Mouse (Mus musculus) heart, embryonic 16.5 days (tissue): ENCODE measurements around the gene Mdk. TPM values are rescaled to one million over a fixed set of nuclear protein-coding genes. Genes with fewer than 3 reads are reported as not detected.

Source experiments
- ATAC-seq: fragments of 200-750 bp; cut with Nextera tagmentation; replicated peaks from 2 replicates; pipeline ENCODE4 v1.8.0; 2017; ENCODE audit warnings: moderate number of reproducible peaks; ENCODE audit not compliant: insufficient read depth, low FRiP score; ENCODE audit errors: extremely low read depth
- H3K27ac ChIP-seq: fragments of 300-500 bp; sonication (generic); 2 replicates; pipeline ENCODE4 v1.5.1; 2014; ENCODE audit warnings: mild to moderate bottlenecking, low read length, control low read depth, moderate library complexity
- H3K27me3 ChIP-seq: fragments of 300-500 bp; sonication (generic); 2 replicates; pipeline ENCODE4 v1.6.1; 2014; ENCODE audit warnings: low read length, mixed read lengths; ENCODE audit not compliant: control insufficient read depth, insufficient read depth
- H3K36me3 ChIP-seq: fragments of 300-500 bp; sonication (generic); 2 replicates; pipeline ENCODE4 v1.6.1; 2014; ENCODE audit not compliant: control insufficient read depth, insufficient read depth
- H3K4me1 ChIP-seq: fragments of 300-500 bp; sonication (generic); 2 replicates; pipeline ENCODE4 v1.6.1; 2014; ENCODE audit warnings: low read length, mixed read lengths; ENCODE audit not compliant: control insufficient read depth, insufficient read depth
- H3K4me2 ChIP-seq: fragments of 300-500 bp; sonication (generic); 2 replicates; pipeline ENCODE4 v1.6.1; 2014; ENCODE audit warnings: low read depth, mild to moderate bottlenecking, control low read depth, low read length
- H3K4me3 ChIP-seq: fragments of 300-500 bp; sonication (generic); 2 replicates; pipeline ENCODE4 v1.5.1; 2014; ENCODE audit warnings: mild to moderate bottlenecking, control low read depth, low read length
- H3K9ac ChIP-seq: fragments of 300-500 bp; sonication (generic); 2 replicates; pipeline ENCODE4 v1.6.1; 2014; ENCODE audit warnings: low read length, control low read depth
- H3K9me3 ChIP-seq: fragments of 300-500 bp; sonication (generic); replicated peaks from 2 replicates; pipeline ENCODE4 v1.6.1; 2016; ENCODE audit warnings: low read length; ENCODE audit not compliant: control insufficient read depth
- WGBS: fragments of 180-500 bp; shearing (Covaris S2); extraction: QIAGEN DNeasy Blood & Tissue Kit; methylation state at CpG from one replicate; pipeline ENCODE4 v1.1.7; 2014; 5-methylcytosine and 5-hydroxymethylcytosine counted together
- polyA plus RNA-seq: library from polyadenylated mRNA; unstranded; fragments of >200 nt; fragmentation: Nextera tagmentation; extraction: Ambion mirVana; gene quantifications from 2 replicates; pipeline ENCODE4 v1.2.1, GENCODE M21; 2015

The Mdk gene
- polyA plus RNA-seq, 1 experiment from 2014 or later, result 211 TPM

DNA sequence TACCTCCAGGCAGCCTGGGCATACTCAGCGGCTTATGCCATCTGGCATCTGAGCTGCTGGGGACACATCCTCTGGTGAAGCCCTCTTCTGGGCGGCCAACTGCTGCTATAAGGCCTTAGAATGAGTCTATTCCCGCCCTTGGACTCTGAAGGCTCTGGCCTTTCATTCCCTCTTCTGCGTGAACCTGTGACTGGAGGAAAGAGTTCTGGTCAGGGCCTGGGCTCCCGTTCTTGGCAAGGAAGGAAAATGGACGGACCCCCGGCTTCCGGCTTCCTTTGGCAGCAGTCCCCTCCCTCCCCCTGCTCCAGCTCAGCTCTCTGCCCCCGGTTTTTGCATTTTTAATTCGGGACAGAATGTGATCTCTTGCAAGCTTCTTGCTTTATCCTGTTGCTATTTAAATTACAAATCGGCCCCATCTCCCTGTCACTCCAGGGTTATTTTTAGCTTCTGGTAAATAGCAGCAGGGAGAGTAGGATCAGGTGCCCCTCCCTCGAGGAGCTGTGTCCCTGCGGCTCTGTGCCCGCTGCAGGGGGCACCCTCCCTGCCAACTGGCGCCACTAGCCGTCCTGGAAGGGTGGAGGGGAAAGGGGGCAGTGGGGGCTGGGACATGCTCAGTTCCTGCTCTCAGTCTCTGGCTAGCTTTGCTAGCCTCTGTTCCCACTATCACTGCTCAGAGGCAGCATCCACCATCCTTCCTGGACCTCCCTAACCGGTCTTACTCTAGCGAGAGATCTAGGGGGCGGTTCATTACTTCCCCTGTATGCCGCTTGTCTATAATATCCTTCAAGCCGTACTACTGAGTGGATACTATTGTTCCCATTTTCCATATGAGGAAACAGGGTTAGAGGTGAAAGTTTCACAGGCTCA lies 39.4 kb upstream of the Mdk start:
- H3K27ac ChIP-seq, result peak overlapping the region; percentile 96
- H3K9me3 ChIP-seq, result no peaks in the 10 kb centered on the region
- WGBS, result 11% methylated on average over 21 of the region's 21 CpGs
- peaks cover 29% of the 10 kb centered on the region for H3K4me1 ChIP-seq
- peak; percentile 75 for ATAC-seq
- H3K27me3 ChIP-seq, result peaks cover 22% of the 10 kb centered on the region
- peak overlapping the region; percentile 61 for H3K9ac ChIP-seq
- no peaks in the 10 kb centered on the region for H3K36me3 ChIP-seq
- peak overlapping the region; percentile 56 for H3K4me2 ChIP-seq
- H3K4me3 ChIP-seq, result peak overlapping the region; percentile 26

DNA sequence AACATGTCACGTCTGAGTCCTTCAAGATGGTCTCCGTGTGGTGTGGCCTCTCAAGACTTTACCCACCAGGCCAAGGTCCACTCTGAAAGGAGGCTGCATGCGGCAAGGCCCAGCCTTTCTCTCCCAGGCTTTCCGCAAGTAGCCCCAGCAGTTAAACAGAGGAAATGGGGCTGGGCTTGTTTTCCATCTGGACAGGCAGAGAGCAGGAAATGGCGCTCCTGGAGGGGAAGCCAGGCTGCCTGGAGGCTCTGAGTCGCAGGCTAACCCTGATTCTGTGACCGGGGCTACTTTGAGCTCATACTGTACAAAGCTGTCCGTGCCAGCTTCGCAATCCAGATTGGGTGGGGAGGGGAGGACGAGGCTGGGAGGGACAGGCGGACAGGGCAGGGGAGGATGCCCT lies 35.9 kb upstream of the Mdk start:
- no peak overlapping the region for H3K4me3 ChIP-seq
- 0 out of 2 replicates have a peak overlapping the region, but pooled peaks have one; percentile 23 for H3K9ac ChIP-seq
- H3K27me3 ChIP-seq, result no peaks in the 10 kb centered on the region
- no peaks in the 10 kb centered on the region for H3K9me3 ChIP-seq
- H3K4me1 ChIP-seq, result peaks cover 35% of the 10 kb centered on the region
- H3K27ac ChIP-seq, result peak overlapping the region; percentile 84
- no peak overlapping the region for H3K4me2 ChIP-seq
- H3K36me3 ChIP-seq, result no peaks in the 10 kb centered on the region
- no peak for ATAC-seq
- 48% methylated on average over 11 of the region's 11 CpGs for WGBS

DNA sequence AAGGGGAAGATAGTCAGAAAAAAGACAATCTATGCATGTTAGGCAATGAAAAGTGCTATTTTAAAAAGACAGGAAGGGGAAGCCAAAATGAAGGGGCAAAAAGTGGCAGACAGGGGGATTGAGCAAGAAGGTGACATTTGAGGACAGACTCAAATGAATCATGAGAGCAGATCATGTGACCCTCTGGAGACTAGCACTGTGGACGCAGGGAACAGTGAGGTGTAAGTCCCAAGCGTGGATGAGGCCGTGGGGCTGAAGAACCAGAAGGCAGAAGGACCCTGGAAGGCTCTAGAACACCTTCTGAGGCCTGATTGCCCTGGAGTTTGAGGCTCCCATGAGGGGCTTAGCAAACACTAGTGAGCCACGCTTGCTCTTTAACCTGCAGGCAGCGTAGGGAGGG lies 34.3 kb upstream of the Mdk start:
- H3K4me2 ChIP-seq, result no peak overlapping the region

DNA sequence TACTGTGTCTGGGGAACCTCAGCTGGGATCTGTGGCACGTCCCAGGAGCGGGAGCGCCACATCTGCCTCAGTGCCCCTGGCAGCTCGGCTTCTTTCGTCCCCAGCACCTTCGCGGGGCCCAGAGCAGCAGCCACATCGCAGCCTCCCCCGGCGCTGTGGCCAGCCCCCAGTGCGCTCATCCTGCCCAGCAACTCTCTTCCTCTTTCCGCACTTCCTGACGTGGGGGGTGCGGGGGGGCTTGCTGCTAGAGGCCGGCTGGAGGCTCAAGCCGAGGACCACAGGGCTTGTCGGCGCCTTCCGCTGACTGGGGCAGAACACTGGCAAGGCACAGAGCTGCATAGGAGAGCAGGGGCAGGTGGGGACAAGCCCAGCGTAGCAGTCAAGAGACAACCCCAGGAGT lies 33.3 kb upstream of the Mdk start:
- 0 out of 2 replicates have a peak, but pooled peaks have one; percentile 1 for ATAC-seq
- peak overlapping the region; percentile 88 for H3K27ac ChIP-seq
- H3K36me3 ChIP-seq, result no peaks in the 10 kb centered on the region
- H3K9me3 ChIP-seq, result no peaks in the 10 kb centered on the region
- H3K27me3 ChIP-seq, result no peaks in the 10 kb centered on the region
- H3K4me2 ChIP-seq, result peak overlapping the region; percentile 56
- H3K9ac ChIP-seq, result peak overlapping the region; percentile 78
- 12% methylated on average over 20 of the region's 20 CpGs for WGBS
- peak overlapping the region; percentile 78 for H3K4me3 ChIP-seq
- H3K4me1 ChIP-seq, result peaks cover 30% of the 10 kb centered on the region

More for the DNA sequence above, 34.3 kb upstream of the Mdk start:
- H3K9ac ChIP-seq, result no peak overlapping the region
- no peaks in the 10 kb centered on the region for H3K27me3 ChIP-seq
- no peak overlapping the region for H3K27ac ChIP-seq
- no peaks in the 10 kb centered on the region for H3K36me3 ChIP-seq
- H3K9me3 ChIP-seq, result no peaks in the 10 kb centered on the region
- no peak for ATAC-seq
- 82% methylated on average over 5 of the region's 5 CpGs for WGBS
- no peak overlapping the region for H3K4me3 ChIP-seq
- H3K4me1 ChIP-seq, result peaks cover 36% of the 10 kb centered on the region

DNA sequence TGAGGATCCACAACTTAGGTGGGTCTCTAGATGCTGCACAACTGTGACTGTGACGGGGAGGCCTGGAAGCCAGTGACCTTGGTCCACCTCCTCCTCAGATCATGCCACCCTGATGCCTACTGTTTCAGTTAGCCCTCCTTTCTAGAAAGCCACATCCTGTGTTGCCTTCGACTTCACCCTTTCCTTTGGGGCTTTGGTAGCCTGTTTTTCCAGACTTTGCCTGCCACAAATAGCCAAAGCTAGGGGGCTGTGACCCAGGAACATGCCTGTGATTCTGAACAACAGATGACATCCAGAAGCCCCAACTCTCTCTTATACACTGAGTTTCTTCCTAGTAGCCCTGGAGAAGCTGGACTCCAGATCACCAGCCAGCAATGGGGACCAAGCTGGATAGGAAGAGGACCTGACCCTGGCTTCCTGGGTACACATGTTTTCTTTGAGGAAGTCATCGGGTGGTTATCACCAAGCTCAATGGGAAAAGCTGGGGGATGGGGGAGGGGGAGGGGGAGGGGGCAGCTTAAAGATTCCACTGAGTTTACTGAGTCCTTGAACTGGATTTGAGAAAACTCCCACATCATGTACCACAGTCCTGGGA lies 32.6 kb upstream of the Mdk start:
- Histone ChIP-seq H3K4me2 (peak overlapping the region; percentile 56), H3K4me1 (peaks cover 34% of the 10 kb centered on the region), H3K27ac (peak overlapping the region; percentile 88), H3K9me3 (no peaks in the 10 kb centered on the region), H3K36me3 (no peaks in the 10 kb centered on the region), H3K27me3 (no peaks in the 10 kb centered on the region), H3K9ac (peak overlapping the region; percentile 78), H3K4me3 (peak overlapping the region; percentile 78)
- WGBS, result 51% methylated on average over 3 of the region's 3 CpGs
- ATAC-seq, result no peak

DNA sequence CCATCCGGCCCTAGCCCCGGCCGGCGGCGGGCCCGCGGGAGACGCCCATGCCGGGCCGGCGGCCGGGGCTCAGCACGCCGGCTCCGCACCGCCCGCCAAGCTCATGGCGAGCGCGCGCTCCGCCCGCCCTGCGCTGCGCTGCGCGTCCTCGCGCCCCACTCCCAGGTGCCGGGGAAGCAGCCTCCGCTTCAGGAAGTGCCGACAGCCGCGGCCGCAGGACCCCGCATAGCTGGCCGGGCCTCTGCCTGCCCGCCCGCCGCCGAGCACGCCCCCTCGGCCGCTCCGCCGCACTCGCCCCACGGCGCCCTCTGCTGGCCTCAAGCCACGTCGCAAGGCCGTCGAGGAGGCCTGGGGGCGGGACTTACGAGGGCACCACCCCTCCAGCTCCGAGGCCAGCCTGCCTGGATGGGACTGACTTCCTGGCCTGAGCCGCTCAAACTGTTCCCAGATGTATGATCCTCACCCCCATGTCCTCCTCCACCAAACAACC lies 31.4 kb upstream of the Mdk start:
- WGBS, result under 1% methylated on average over 56 of the region's 57 CpGs
- H3K9me3 ChIP-seq, result no peaks in the 10 kb centered on the region
- ATAC-seq, result peak; percentile 90
- no peaks in the 10 kb centered on the region for H3K27me3 ChIP-seq
- peaks cover 46% of the 10 kb centered on the region for H3K4me1 ChIP-seq
- no peaks in the 10 kb centered on the region for H3K36me3 ChIP-seq
- peak overlapping the region; percentile 78 for H3K4me3 ChIP-seq
- H3K4me2 ChIP-seq, result peak overlapping the region; percentile 76
- H3K9ac ChIP-seq, result peak overlapping the region; percentile 89
- peak overlapping the region; percentile 88 for H3K27ac ChIP-seq

DNA sequence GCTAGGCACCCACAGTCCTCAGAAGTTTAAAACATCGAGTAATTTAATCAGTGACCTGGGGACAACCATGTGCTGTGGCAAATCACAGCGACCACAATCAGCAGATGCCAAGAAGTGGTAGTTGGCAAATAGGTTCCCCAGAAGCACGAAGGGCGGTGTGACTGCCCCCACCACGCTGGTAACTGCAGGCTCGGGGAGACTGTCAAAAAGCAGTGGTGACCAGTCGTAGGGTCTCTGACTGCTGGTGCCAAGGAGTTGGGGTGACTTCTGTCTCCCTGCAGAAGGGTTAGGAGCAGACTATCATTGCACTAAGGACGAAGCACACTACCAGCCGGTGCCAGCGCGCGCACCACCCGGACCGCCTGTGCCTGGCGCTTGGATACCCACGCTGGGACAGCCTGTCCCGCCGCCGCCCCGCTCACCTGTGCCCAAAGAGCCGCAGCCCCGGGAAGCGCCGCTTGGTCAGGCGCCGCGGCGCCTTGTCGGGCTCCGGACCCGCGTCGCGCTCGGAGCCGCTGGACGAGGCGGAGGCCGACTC lies 30.8 kb upstream of the Mdk start:
- peak overlapping the region; percentile 78 for H3K4me3 ChIP-seq
- WGBS, result under 1% methylated on average over 39 of the region's 39 CpGs
- ATAC-seq, result no peak; the same call in 1 of the 2 replicates
- H3K27me3 ChIP-seq, result no peaks in the 10 kb centered on the region
- H3K9me3 ChIP-seq, result no peaks in the 10 kb centered on the region
- peak overlapping the region; percentile 76 for H3K4me2 ChIP-seq
- peaks cover 50% of the 10 kb centered on the region for H3K4me1 ChIP-seq
- peak overlapping the region; percentile 89 for H3K9ac ChIP-seq
- peak overlapping the region; percentile 79 for H3K27ac ChIP-seq
- no peaks in the 10 kb centered on the region for H3K36me3 ChIP-seq

DNA sequence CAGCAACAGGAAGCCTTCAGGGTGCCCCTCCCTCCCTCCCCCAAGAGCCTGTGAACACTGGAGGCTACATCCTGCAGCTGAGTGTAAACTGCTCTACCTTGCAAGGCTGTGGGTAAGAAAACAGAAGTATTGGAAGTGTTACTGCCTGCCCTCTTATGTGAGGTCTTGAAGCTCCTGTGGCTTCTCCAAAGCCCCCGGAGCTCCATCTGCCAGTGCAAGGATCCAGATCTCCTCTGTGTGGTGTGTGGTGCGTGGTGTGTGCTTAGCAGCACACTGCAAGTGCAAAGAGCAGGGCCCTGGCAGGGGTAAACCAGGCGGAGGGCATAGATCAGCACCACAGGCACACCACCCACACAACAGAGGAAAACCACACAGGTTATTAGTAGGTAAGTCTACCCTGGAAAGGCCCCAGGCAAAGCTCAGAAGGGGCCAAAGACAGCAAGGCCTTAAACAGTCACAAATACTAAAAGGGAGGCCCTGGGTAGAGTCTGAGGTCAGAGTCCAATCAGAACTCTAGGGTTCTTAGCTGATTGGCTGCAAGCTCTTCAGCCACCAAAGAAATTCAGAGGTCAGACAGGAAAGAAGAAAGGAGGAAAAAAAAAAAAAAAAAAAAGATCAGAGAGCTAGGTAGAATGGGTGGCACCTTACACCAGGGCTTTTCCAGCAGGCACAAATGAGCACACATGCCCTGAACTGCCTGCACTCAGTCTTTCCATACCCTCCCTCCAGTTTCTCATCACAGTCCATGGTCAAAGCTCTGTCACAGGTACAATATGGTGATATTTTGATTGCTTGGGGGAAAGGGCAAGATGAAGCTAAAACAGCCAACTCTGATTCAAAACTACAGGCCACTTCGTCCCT lies 30.0 kb upstream of the Mdk start:
- no peak for ATAC-seq
- Histone ChIP-seq H3K27me3 (no peaks in the 10 kb centered on the region), H3K4me3 (peak overlapping the region; percentile 78), H3K27ac (peak overlapping the region; percentile 71), H3K9ac (peak overlapping the region; percentile 89), H3K36me3 (no peaks in the 10 kb centered on the region), H3K4me1 (peaks cover 58% of the 10 kb centered on the region), H3K4me2 (peak overlapping the region; percentile 76), H3K9me3 (no peaks in the 10 kb centered on the region)
- 51% methylated on average over 4 of the region's 4 CpGs for WGBS
